Mouse (Mus musculus) embryo, embryonic 11.5 days (tissue): ENCODE data around the gene Ccdc12.

Experiments
- DNase-seq: peaks from one replicate; pipeline ENCODE4 v3.0.0-alpha.2; 2012; ENCODE audit warnings: low read depth, low spot score

Gene Ccdc12

GRCm38 (mm10) chr9:110645219-110645618 is 11.1 kb upstream of the Ccdc12 start:
- DNase-seq, result no peak

- DNase-seq, result no peak
Observed at GRCm38 (mm10) chr9:110649775-110650174, 6.5 kb upstream of the Ccdc12 start.

- no peak for DNase-seq
Observed at GRCm38 (mm10) chr9:110651931-110652722, 4.2 kb upstream of the Ccdc12 start.

GRCm38 (mm10) chr9:110652963-110653654 is 3.2 kb upstream of the Ccdc12 start:
- no peak for DNase-seq

GRCm38 (mm10) chr9:110653655-110654461 is 2.4 kb upstream of the Ccdc12 start, which contains the start of gene Nbeal2:
TSS of gene Nbeal2 (minus strand) at chr9:110654161.
- DNase-seq, result peak; percentile 78

- no peak for DNase-seq
Observed at GRCm38 (mm10) chr9:110654726-110655650, 1.3 kb upstream of the Ccdc12 start.

- DNase-seq, result no peak
Observed at GRCm38 (mm10) chr9:110655651-110656007, 674 bp upstream of the Ccdc12 start.

GRCm38 (mm10) chr9:110657474-110658078 is 1.3 kb downstream of the Ccdc12 start:
- no peak for DNase-seq

- DNase-seq, result no peak
Observed at GRCm38 (mm10) chr9:110659521-110659920, 3.2 kb downstream of the Ccdc12 start.

GRCm38 (mm10) chr9:110660208-110660607 is 3.9 kb downstream of the Ccdc12 start:
- DNase-seq, result no peak

GRCm38 (mm10) chr9:110660856-110661612 is 4.7 kb downstream of the Ccdc12 start:
- no peak for DNase-seq

GRCm38 (mm10) chr9:110662844-110663243 is 6.5 kb downstream of the Ccdc12 start:
- no peak for DNase-seq

- no peak for DNase-seq
Observed at GRCm38 (mm10) chr9:110665912-110666311, 9.6 kb downstream of the Ccdc12 start.

GRCm38 (mm10) chr9:110666374-110666773 is 10.1 kb downstream of the Ccdc12 start:
- DNase-seq, result no peak

- no peak for DNase-seq
Observed at GRCm38 (mm10) chr9:110667219-110667836, 11.0 kb downstream of the Ccdc12 start.

- no peak for DNase-seq
Observed at GRCm38 (mm10) chr9:110668601-110669293, 12.4 kb downstream of the Ccdc12 start.

- no peak for DNase-seq
Observed at GRCm38 (mm10) chr9:110669785-110670184, 13.5 kb downstream of the Ccdc12 start.

GRCm38 (mm10) chr9:110672462-110673106 is 16.3 kb downstream of the Ccdc12 start:
- DNase-seq, result no peak
